Mouse (Mus musculus): ENCODE results near the gene Duxf3.
"Not testable (repeated sequence)": the region's sequence is repeated elsewhere in the genome, so short reads cannot be mapped to it uniquely, and the experiment has no call there.

Duxf3 gene

GRCm38 (mm10) chr10:58223161-58223560 is 9.3 kb downstream of the Duxf3 start:
- not testable (repeated sequence) for DNase-seq (ENCODE audit: low spot score)

DNA sequence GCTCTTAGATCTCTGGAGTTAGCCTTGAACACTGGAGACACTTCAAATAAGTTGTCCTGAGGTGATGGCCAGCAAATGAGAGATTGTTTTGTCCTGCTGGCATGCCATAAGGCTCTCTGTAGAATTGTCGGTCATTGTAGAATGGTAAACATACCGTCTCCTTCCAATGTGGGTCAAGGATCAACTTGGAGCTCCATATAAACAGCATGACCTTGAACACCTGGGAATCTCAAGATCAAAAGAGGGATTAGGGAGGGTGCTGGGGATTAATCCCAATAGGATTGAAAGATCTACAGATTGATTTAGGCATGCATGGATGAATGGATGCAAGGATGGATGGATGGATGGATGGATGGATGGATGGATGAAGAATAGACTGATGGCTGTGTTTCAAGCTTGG is 10.9 kb downstream of the Duxf3 start:
- not testable (repeated sequence) for DNase-seq (ENCODE audit: low spot score)

GRCm38 (mm10) chr10:58220726-58221125 is 11.7 kb downstream of the Duxf3 start:
- DNase-seq (ENCODE audit: low spot score), result no peak

GRCm38 (mm10) chr10:58217366-58217765 is 15.1 kb downstream of the Duxf3 start:
- DNase-seq (ENCODE audit: low spot score), result no peak

GRCm38 (mm10) chr10:58215353-58215752 is 17.1 kb downstream of the Duxf3 start:
- DNase-seq (ENCODE audit: low spot score), result no peak

DNA sequence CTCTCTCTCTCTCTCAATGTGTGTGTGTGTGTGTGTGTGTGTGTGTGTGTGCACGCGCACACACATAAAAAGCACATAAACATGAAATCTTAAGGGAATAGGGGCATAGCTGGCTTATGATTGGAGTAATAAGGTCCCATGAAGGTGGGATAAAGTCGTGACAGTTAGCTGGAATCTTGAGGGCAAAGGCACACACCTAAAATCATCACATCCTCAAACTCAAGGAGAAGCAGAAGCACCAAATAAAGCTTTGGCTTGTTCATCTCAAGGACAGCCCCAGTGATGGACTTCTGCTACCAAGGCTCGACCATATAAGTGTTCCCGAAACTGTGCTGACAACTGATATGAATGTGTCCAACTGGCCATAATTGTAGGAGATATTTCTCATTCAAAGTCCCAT is 17.5 kb downstream of the Duxf3 start:
- no peak for DNase-seq (ENCODE audit: low spot score)

DNA sequence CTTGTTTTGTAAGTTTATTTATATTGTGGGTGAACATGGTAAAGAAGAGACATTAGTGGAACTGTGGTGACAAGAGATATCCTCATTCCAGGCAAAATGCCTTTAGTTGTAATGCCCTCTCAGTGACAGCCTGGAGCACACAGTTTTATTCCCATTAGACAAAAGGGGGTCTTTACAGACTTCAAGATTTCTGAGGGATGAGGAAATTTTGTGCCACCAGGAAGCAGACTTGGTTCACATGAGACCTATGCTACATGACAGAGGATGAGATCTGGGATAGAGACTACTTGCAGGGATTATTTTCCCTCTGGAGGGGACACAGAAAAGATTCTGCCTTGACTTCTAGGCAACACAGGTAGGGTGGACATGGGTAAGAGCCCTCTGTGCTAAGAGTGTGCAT is 18.0 kb downstream of the Duxf3 start:
- DNase-seq (ENCODE audit: low spot score), result no peak

GRCm38 (mm10) chr10:58212230-58212629 is 20.2 kb downstream of the Duxf3 start:
- DNase-seq (ENCODE audit: low spot score), result no peak

DNA sequence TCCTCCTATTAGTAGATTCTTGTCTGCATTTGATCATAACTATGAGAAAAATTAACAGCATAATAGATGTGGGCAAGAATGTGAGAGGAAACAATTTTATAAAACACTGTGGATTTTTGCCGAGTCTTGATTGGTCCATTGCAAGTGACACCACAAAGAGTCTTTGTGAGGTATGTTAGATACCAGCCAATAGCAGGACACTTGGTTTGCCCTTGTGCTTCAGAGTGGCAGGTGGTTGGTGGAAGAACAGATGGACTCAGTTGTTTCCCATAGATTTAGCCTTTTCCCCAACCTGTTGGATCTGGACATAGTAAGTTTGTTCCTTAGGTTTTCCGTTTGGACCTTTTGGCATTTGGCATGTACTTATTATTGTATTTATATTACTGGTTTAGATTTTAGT is 21.3 kb downstream of the Duxf3 start:
- DNase-seq (ENCODE audit: low spot score), result no peak

- DNase-seq (ENCODE audit: low spot score), result no peak
These were observed 22.0 kb downstream of the Duxf3 start for GRCm38 (mm10) chr10:58210514-58210913.

- no peak for DNase-seq (ENCODE audit: low spot score)
These were observed 22.6 kb downstream of the Duxf3 start for GRCm38 (mm10) chr10:58209710-58210467.

DNA sequence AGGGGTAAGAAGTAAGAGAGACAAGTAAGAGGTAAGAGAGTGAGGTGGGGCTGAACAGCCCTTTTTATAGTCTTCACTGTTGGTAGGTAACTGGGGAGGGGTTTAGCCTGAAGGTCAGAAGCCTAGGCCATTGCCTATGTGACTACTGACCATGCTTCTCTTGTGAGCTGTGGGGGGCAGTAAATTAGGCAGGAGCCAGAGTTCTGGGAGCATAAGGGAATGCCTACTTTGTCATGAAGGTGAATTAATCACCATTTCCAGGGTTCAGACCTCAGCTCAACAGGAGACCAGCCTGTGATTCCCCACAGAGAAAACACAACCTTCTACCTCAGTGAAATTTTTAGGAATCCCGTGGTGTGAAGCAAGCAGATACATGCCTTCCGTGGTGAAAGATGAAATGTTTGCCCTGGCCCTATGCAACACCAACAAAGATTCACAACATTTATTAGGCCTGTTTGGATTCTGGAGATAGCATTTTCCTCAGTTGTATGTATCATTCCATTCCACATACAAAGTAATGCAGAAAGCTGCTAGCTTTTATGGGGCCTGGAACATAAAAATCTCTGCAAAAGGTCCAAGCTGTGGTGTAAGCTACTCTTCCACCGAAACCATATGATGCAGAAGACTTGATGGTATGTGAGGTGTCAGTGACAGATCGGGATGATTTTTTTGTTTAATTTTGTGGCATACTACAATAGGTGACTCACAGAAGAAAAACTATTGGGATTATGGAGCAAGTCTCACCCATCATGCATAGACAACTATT is 25.7 kb downstream of the Duxf3 start:
- no peak for DNase-seq (ENCODE audit: low spot score)

GRCm38 (mm10) chr10:58205986-58206385 is 26.5 kb downstream of the Duxf3 start:
- no peak for DNase-seq (ENCODE audit: low spot score)
